Mouse (Mus musculus) stomach, embryonic 15.5 days (tissue): ENCODE results near the gene BC004004. TPM values are rescaled to one million over a fixed set of nuclear protein-coding genes. Genes with fewer than 3 reads are reported as not detected.
A peak's percentile ranks its signal among the peaks of the same experiment; 100 is the strongest.
"Not testable (repeated sequence)": the region's sequence is repeated elsewhere in the genome, so short reads cannot be mapped to it uniquely, and the experiment has no call there.

ENCODE experiments used
- ATAC-seq: fragments of 200-750 bp; cut with Nextera tagmentation; 2 replicates; pipeline ENCODE4 v1.8.0; 2017; ENCODE audit warnings: low read depth, moderate number of reproducible peaks, moderate TSS enrichment; ENCODE audit not compliant: insufficient read depth, low FRiP score
- H3K27ac ChIP-seq: fragments of 300-500 bp; sonication (generic); 2 replicates; pipeline ENCODE4 v1.5.1; 2015; ENCODE audit warnings: mild to moderate bottlenecking, inconsistent platforms
- H3K27me3 ChIP-seq: fragments of 300-500 bp; sonication (generic); replicated peaks from 2 replicates; pipeline ENCODE4 v1.6.1; 2015; ENCODE audit warnings: inconsistent platforms
- H3K36me3 ChIP-seq: fragments of 300-500 bp; sonication (generic); 2 replicates; pipeline ENCODE4 v1.6.1; 2015; ENCODE audit warnings: inconsistent platforms
- H3K4me1 ChIP-seq: fragments of 300-500 bp; sonication (generic); 2 replicates; pipeline ENCODE4 v1.6.1; 2015; ENCODE audit warnings: inconsistent platforms
- H3K4me2 ChIP-seq: fragments of 300-500 bp; sonication (generic); 2 replicates; pipeline ENCODE4 v1.6.1; 2015; ENCODE audit warnings: mild to moderate bottlenecking, inconsistent platforms
- H3K4me3 ChIP-seq: fragments of 300-500 bp; sonication (generic); replicated peaks from 2 replicates; pipeline ENCODE4 v1.5.1; 2015; ENCODE audit warnings: inconsistent platforms
- H3K9ac ChIP-seq: fragments of 300-500 bp; sonication (generic); 2 replicates; pipeline ENCODE4 v1.6.1; 2015; ENCODE audit warnings: inconsistent platforms
- H3K9me3 ChIP-seq: fragments of 300-500 bp; sonication (generic); 2 replicates; pipeline ENCODE4 v1.6.1; 2016; ENCODE audit warnings: inconsistent platforms
- WGBS: fragments of 180-500 bp; shearing (Covaris S2); methylation state at CpG from one replicate; pipeline ENCODE4 v1.1.7; 2015; 5-methylcytosine and 5-hydroxymethylcytosine counted together
- polyA plus RNA-seq: library from polyadenylated mRNA; unstranded; fragments of >200 nt; fragmentation: Nextera tagmentation; extraction: Ambion mirVana; gene quantifications from 2 replicates; pipeline ENCODE4 v1.2.1, GENCODE M21; 2015

Gene BC004004
- polyA plus RNA-seq, 1 experiment from 2014 or later, result 81.6 TPM

DNA sequence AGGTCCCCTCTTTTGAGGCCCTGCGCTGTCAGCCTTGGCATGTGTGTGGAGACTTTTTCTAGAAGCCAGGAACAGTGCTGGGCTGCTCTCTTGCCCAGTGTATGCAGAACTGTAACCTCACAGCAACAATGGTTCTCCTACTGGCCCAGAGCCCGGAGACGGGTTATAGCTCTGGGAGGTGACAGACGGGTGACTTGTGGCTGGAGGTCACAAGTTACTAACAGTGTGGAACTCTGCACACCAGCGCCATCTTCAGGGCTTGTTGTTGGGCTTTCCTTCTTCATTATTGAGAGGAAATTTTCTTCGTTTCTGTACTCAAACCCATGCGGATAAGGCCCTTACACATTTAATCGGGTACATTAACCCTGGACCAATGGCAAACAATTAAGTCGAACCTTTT, 19.1 kb upstream of the BC004004 start:
- WGBS, result 57% methylated on average over 9 of the region's 9 CpGs
- Histone ChIP-seq H3K4me3 (no peak overlapping the region), H3K9me3 (no peaks in the 10 kb centered on the region), H3K9ac (no peak overlapping the region), H3K27me3 (no peaks in the 10 kb centered on the region), H3K4me2 (no peak overlapping the region), H3K27ac (no peak overlapping the region), H3K36me3 (peaks cover 29% of the 10 kb centered on the region), H3K4me1 (peaks cover 18% of the 10 kb centered on the region)
- no peak for ATAC-seq

- H3K4me1 ChIP-seq, H3K27ac ChIP-seq, H3K4me3 ChIP-seq, H3K9me3 ChIP-seq, ATAC-seq, H3K4me2 ChIP-seq, H3K9ac ChIP-seq, H3K27me3 ChIP-seq: not testable (repeated sequence)
- WGBS, result 84% methylated on average over 14 of the region's 14 CpGs
- peaks cover 37% of the 10 kb centered on the region for H3K36me3 ChIP-seq
Measured at GRCm38 (mm10) chr17:29251006-29251405, 17.6 kb upstream of the BC004004 start.

- Histone ChIP-seq H3K9me3 (no peaks in the 10 kb centered on the region), H3K4me2 (no peak overlapping the region), H3K36me3 (peaks cover 39% of the 10 kb centered on the region), H3K9ac (no peak overlapping the region), H3K4me1 (peaks cover 9% of the 10 kb centered on the region), H3K27me3 (no peaks in the 10 kb centered on the region), H3K27ac (no peak overlapping the region), H3K4me3 (no peak overlapping the region)
- no peak for ATAC-seq
- WGBS, result 76% methylated on average over 15 of the region's 15 CpGs
Measured at GRCm38 (mm10) chr17:29251608-29252390, 16.8 kb upstream of the BC004004 start.

DNA sequence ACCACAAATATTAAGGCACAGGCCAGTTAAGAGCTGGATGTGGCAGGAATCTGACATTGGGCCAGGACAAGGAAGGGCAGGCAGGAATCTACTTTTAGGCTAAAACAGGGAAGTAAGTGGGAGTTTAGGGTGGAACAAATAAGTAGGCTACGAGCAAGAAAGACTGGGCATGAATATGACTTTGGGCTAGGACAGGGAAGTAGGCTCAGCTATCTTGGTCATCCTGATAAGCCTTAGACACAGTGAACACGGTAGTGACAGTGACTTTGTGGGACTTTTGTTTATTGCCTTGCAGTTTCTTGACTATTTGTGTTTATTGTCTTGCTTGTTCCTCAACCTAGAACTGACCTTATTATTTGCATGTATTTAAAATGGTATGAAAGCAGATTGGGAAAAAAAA, 15.4 kb upstream of the BC004004 start:
- Histone ChIP-seq H3K4me1 (peaks cover 12% of the 10 kb centered on the region), H3K9ac (no peak overlapping the region), H3K27me3 (no peaks in the 10 kb centered on the region), H3K36me3 (peaks cover 52% of the 10 kb centered on the region), H3K27ac (no peak overlapping the region), H3K4me3 (no peak overlapping the region), H3K4me2 (no peak overlapping the region), H3K9me3 (no peaks in the 10 kb centered on the region)
- WGBS, result 76% methylated on average over 2 of the region's 2 CpGs
- no peak for ATAC-seq

GRCm38 (mm10) chr17:29253684-29254083, 14.9 kb upstream of the BC004004 start:
- Histone ChIP-seq H3K4me1 (peaks cover 12% of the 10 kb centered on the region), H3K36me3 (peaks cover 54% of the 10 kb centered on the region), H3K27me3 (no peaks in the 10 kb centered on the region), H3K4me3 (no peak overlapping the region), H3K9me3 (no peaks in the 10 kb centered on the region), H3K9ac (no peak overlapping the region), H3K27ac (no peak overlapping the region), H3K4me2 (no peak overlapping the region)
- no peak for ATAC-seq
- WGBS, result 74% methylated on average over 9 of the region's 9 CpGs

DNA sequence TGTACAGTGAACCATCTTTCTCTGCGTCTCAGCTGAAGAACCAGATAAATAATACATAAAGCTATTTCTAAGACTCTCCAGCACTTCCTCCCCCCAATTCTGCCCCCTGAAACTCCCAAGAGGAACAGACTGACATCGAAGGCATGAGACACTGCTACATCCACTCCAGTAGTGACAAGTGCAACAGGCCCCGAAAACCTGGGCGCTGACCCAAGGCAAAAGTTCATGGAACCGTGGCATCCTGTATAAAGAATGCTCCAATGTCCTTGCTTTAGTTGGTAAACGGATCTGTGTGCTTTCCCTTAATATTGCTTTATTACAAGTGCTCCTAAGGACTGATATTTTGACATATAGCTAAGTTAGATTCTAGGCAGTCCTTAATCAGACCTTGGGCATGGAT, 13.8 kb upstream of the BC004004 start:
- H3K4me3 ChIP-seq, H3K9me3 ChIP-seq, H3K27ac ChIP-seq, ATAC-seq, H3K27me3 ChIP-seq, H3K4me2 ChIP-seq, H3K9ac ChIP-seq: not testable (repeated sequence)
- peaks cover 12% of the 10 kb centered on the region for H3K4me1 ChIP-seq
- WGBS, result 88% methylated on average over 6 of the region's 6 CpGs
- H3K36me3 ChIP-seq, result peaks cover 52% of the 10 kb centered on the region

GRCm38 (mm10) chr17:29256507-29256906, 12.1 kb upstream of the BC004004 start:
- Histone ChIP-seq H3K4me3 (no peak overlapping the region), H3K9me3 (no peaks in the 10 kb centered on the region), H3K36me3 (peaks cover 50% of the 10 kb centered on the region), H3K4me1 (peaks cover 20% of the 10 kb centered on the region), H3K4me2 (no peak overlapping the region), H3K27me3 (no peaks in the 10 kb centered on the region), H3K9ac (no peak overlapping the region), H3K27ac (no peak overlapping the region)
- WGBS, result 82% methylated on average over 6 of the region's 6 CpGs
- ATAC-seq, result no peak

DNA sequence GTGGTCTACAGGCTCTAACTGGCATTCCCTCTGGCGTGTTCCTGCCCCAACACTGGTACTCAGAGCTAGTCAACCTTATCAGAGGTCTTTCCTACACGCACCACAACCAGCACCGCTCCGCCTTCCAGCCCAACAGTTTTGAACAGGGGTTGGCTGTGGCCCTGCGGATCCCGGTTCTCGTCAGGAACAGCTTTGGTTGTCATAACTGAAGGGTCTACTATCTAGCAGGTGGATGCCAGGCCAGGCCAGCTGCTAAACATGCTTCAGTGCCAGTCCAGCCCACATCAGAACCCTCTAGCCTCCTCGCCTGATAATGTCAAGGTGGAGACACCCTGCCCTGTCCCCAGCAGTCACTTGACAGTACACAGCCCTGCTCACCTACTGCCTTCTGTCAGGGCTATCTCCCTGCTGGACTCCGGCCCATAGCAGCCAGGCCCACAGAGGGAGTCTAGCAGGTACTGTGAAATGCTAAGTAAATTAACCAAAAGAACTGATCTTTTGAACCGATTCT, 11.5 kb upstream of the BC004004 start:
- Histone ChIP-seq H3K27me3 (no peaks in the 10 kb centered on the region), H3K9ac (no peak overlapping the region), H3K9me3 (no peaks in the 10 kb centered on the region), H3K4me3 (no peak overlapping the region), H3K4me1 (peaks cover 19% of the 10 kb centered on the region), H3K4me2 (no peak overlapping the region), H3K36me3 (peaks cover 44% of the 10 kb centered on the region), H3K27ac (no peak overlapping the region)
- no peak for ATAC-seq
- WGBS, result 85% methylated on average over 10 of the region's 10 CpGs

GRCm38 (mm10) chr17:29258025-29258558, 10.5 kb upstream of the BC004004 start:
- Histone ChIP-seq H3K27ac (peak overlapping the region; percentile 62; the same call in 1 of the 2 replicates), H3K4me2 (no peak overlapping the region), H3K9ac (no peak overlapping the region), H3K36me3 (peaks cover 43% of the 10 kb centered on the region), H3K27me3 (no peaks in the 10 kb centered on the region), H3K4me3 (no peak overlapping the region), H3K9me3 (no peaks in the 10 kb centered on the region), H3K4me1 (peaks cover 29% of the 10 kb centered on the region)
- ATAC-seq, result peak; percentile 19; the same call in 1 of the 2 replicates
- WGBS, result 75% methylated on average over 10 of the region's 10 CpGs

DNA sequence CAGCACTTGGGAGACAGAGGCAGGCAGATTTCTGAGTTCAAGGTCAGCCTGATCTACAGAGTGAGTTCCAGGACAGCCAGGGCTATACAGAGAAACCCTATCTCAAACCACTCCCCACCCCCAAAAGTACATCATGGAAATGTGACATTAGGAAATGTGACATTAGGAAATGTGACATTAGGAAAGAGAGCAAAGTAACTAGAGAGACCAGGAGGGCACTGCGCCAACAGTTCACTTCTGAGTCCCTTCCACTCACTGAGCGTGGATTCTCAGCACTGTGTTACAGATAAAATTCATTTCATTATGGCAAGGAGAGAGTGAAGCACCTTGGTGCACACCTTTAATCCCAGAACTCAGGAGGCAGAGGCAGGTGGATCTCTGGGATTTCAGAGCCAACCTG, 9.7 kb upstream of the BC004004 start:
- no peak for ATAC-seq
- Histone ChIP-seq H3K27ac (no peak overlapping the region), H3K27me3 (no peaks in the 10 kb centered on the region), H3K4me3 (no peak overlapping the region), H3K9ac (no peak overlapping the region), H3K4me2 (no peak overlapping the region), H3K36me3 (peaks cover 42% of the 10 kb centered on the region), H3K4me1 (peaks cover 31% of the 10 kb centered on the region), H3K9me3 (no peaks in the 10 kb centered on the region)
- WGBS, result 93% methylated on average over 2 of the region's 2 CpGs

DNA sequence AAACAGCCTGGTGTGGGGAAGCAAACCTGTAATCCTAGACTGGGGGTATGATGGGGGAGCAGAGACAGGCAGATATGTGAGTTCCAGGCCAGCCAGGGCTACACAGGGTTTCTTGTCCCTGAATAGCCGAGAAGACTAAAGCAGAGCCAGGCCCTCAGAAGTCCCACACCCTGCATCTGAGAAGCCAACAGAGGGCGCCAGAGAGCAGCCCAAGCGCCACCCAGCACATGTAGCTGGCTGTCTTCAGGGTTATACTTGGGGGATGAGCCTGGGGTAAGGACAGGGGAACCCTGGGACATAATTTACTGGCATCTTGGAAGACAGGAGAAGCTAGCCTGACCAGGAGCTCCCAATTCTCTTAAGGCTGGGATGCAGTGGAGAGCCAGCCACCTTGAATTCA, 9.1 kb upstream of the BC004004 start:
- Histone ChIP-seq H3K4me2 (no peak overlapping the region), H3K9me3 (no peaks in the 10 kb centered on the region), H3K27me3 (no peaks in the 10 kb centered on the region), H3K4me1 (peaks cover 34% of the 10 kb centered on the region), H3K27ac (0 out of 2 replicates have a peak overlapping the region, but pooled peaks have one; percentile 16), H3K36me3 (peaks cover 36% of the 10 kb centered on the region), H3K4me3 (no peak overlapping the region), H3K9ac (no peak overlapping the region)
- ATAC-seq, result peak; percentile 59; the same call in 1 of the 2 replicates
- 7% methylated on average over 3 of the region's 3 CpGs for WGBS

DNA sequence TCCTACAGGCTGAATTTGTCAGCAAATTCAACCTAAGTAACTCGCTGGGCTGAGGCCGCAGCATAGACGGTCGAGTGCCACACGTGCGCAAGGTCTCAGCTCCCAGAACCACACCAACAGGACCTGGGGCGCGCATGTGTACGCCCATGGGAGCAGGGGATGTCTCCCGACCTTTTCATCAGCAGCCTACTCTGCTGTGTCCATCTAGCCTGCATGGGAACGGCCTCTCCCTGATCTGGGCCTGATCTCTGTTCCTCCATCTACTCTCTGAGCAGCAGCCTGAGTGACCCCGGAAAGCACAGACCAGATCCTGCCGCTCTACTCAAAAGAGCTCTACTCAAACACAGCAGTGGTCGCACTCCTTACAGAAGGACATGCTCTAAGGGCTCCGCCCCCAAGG, 8.1 kb upstream of the BC004004 start:
- 89% methylated on average over 15 of the region's 15 CpGs for WGBS
- peaks cover 28% of the 10 kb centered on the region for H3K36me3 ChIP-seq
- peaks cover 36% of the 10 kb centered on the region for H3K4me1 ChIP-seq

More for the DNA sequence above, 8.1 kb upstream of the BC004004 start:
- Histone ChIP-seq H3K9ac (no peak overlapping the region), H3K4me2 (no peak overlapping the region), H3K27me3 (no peaks in the 10 kb centered on the region), H3K27ac (no peak overlapping the region), H3K9me3 (no peaks in the 10 kb centered on the region), H3K4me3 (no peak overlapping the region)
- no peak for ATAC-seq
